Comparison of ENCODE assay signal across 10 mouse cellular contexts in the genomic region with DNA sequence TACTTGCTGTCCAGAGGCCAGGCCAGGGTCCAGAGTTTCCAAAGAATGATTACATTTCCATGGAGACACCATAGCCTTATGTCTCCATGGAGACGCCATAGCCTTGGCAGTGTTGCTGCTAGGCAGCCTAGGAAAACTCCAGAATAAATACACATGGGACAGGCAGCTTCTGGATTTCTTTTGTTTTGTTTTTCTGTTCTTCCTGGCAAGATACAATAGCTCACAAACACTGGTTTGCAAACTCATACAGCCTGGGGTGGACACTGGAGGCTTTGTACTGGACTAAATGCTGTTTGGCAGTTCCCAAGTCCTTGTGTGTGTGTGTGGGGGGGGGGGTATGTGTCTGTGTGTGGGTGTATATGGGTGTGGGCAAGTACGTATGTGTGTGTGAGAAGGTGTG. TPM values are rescaled to one million over a fixed set of nuclear protein-coding genes. Genes with fewer than 3 reads are reported as not detected.
DNase-seq lines count a peak whose midpoint lies in the region; ATAC-seq and TF ChIP-seq lines count a peak whose summit lies in the region.
"Had no signal": no experiment of that assay in that cellular context is flagged by ENCODE, and none has a peak within 500 bp of the region (broad histone marks: within the 10 kb centered on the region; RNA-seq: fewer than 3 reads in every experiment).

No protein-coding gene starts in this region.

- no peak overlapping the region for H3K9ac ChIP-seq in neural tube, embryonic 13.5 days

- no peak for TF ChIP-seq CTCF in cortical plate, adult 2 months (IDR thresholded peaks at IDR 0.05; ENCODE audit: extremely low read depth, insufficient read depth, low read length)

- DNase-seq in left cerebral cortex, postnatal 4 days, result peak; percentile 36
- no peak for DNase-seq in left cerebral cortex, adult 11 months (ENCODE audit: low spot score)
- DNase-seq in hindbrain, embryonic 10.5 days (ENCODE audit: low spot score), result peak; percentile 62
- no peak for DNase-seq in urinary bladder, postnatal 10 days (ENCODE audit: low spot score)
- DNase-seq in spleen, adult 12 weeks (ENCODE audit: low spot score), result no peak
- DNase-seq in kidney, adult 9 months, result no peak

- WGBS in hindbrain, embryonic 10.5 days, result 45% methylated on average over 2 of the region's 2 CpGs
- WGBS in neural tube, embryonic 13.5 days, result 18% methylated on average over 2 of the region's 2 CpGs

- H3K27ac ChIP-seq in cortical plate, adult 2 months (ENCODE audit: insufficient read depth, low read length), result peak overlapping the region; percentile 79; the same call in 1 of the 2 replicates
- peak overlapping the region; percentile 81 for H3K27ac ChIP-seq in hindbrain, embryonic 10.5 days
- 0 out of 2 replicates have a peak overlapping the region, but pooled peaks have one; percentile 5 for H3K27ac ChIP-seq in neural tube, embryonic 13.5 days (replicated peaks)

- H3K36me3 ChIP-seq in hindbrain, embryonic 10.5 days, result no peaks in the 10 kb centered on the region
- no peaks in the 10 kb centered on the region for H3K36me3 ChIP-seq in neural tube, embryonic 13.5 days

- intact Hi-C loops in left cerebral cortex, postnatal 4 days (cut with DNase I), result no loop called here

- no peak overlapping the region for H3K4me2 ChIP-seq in neural tube, embryonic 13.5 days

- peaks cover 7% of the 10 kb centered on the region for H3K9me3 ChIP-seq in hindbrain, embryonic 10.5 days
- H3K9me3 ChIP-seq in neural tube, embryonic 13.5 days, result peaks cover 3% of the 10 kb centered on the region

- no peaks in the 10 kb centered on the region for H3K27me3 ChIP-seq in hindbrain, embryonic 10.5 days (ENCODE audit: insufficient read depth, poor library complexity, severe bottlenecking)
- no peaks in the 10 kb centered on the region for H3K27me3 ChIP-seq in neural tube, embryonic 13.5 days

- H3K4me3 ChIP-seq in cortical plate, adult 2 months (ENCODE audit: insufficient read depth, low read length), result no peak overlapping the region
- H3K4me3 ChIP-seq in hindbrain, embryonic 10.5 days, result no peak overlapping the region
- no peak overlapping the region for H3K4me3 ChIP-seq in neural tube, embryonic 13.5 days
- H3K4me3 ChIP-seq: megakaryocyte, embryonic 14.5 days had no signal

- peak; percentile 92 for ATAC-seq in neural tube, embryonic 13.5 days (ENCODE audit: low read depth)
- ATAC-seq: inflammation-experienced regulatory T-cells, adult 6 months had no signal

- peaks cover 2% of the 10 kb centered on the region; the same call in 1 of the 2 replicates for H3K4me1 ChIP-seq in cortical plate, adult 2 months (ENCODE audit: control insufficient read depth, insufficient read depth, low read length)
- peaks cover 34% of the 10 kb centered on the region for H3K4me1 ChIP-seq in hindbrain, embryonic 10.5 days (replicated peaks)
- H3K4me1 ChIP-seq in neural tube, embryonic 13.5 days (replicated peaks), result peaks cover 5% of the 10 kb centered on the region; the same call in 1 of the 2 replicates

- TF ChIP-seq POLR2A in cortical plate, adult 2 months (IDR thresholded peaks at IDR 0.05; ENCODE audit: extremely low read depth, insufficient read depth, low read length), result no peak

RNA-seq across cellular contexts. Expression of a gene that starts 29.1 kb away (rescaled TPM):
- total RNA-seq in left cerebral cortex, postnatal 4 days (2021), result 1 to 10 TPM; 4.3 to 4.6 TPM
- polyA plus RNA-seq in cortical plate, adult 2 months (2012; rRNA removed), result 6.7 and 6.8 TPM in 2 replicates
- 2.8 and 4.6 TPM in 2 replicates for polyA plus RNA-seq in hindbrain, embryonic 10.5 days (2016; fragmentation: Nextera tagmentation; extraction: Ambion mirVana)
- polyA plus RNA-seq in neural tube, embryonic 13.5 days (2015; fragmentation: Nextera tagmentation; extraction: Ambion mirVana), result 4.0 and 4.7 TPM in 2 replicates

RNA-seq across cellular contexts. Expression of a gene that starts 52.6 kb away (rescaled TPM):
- 1 to 10 TPM; 5.4 to 6.7 TPM for total RNA-seq in left cerebral cortex, postnatal 4 days (2021)
- polyA plus RNA-seq in cortical plate, adult 2 months (2012; rRNA removed), result 34.9 and 36.4 TPM in 2 replicates
- 0.56 and 0.75 TPM in 2 replicates for polyA plus RNA-seq in hindbrain, embryonic 10.5 days (2016; fragmentation: Nextera tagmentation; extraction: Ambion mirVana)
- polyA plus RNA-seq in neural tube, embryonic 13.5 days (2015; fragmentation: Nextera tagmentation; extraction: Ambion mirVana), result 0.38 and 1.1 TPM in 2 replicates

Comparison
In these comparisons a context has a peak if more than half of its experiments do, and no peak if none do; other contexts are left out.
1. DNase-seq: peak in left cerebral cortex, postnatal 4 days (single experiment) and hindbrain, embryonic 10.5 days (single experiment); none in left cerebral cortex, adult 11 months (single experiment), urinary bladder, postnatal 10 days (single experiment), spleen, adult 12 weeks (single experiment) and kidney, adult 9 months (single experiment).
2. H3K27ac ChIP-seq: peak in every context shown above with its lines; median percentile 81 in hindbrain, embryonic 10.5 days; 79 in cortical plate, adult 2 months; 5 in neural tube, embryonic 13.5 days.
3. RNA of a gene that starts 52.6 kb away (polyA plus RNA-seq): 34.9 to 36.4 TPM in cortical plate, adult 2 months; 0.56 to 0.75 TPM in hindbrain, embryonic 10.5 days and 0.38 to 1.1 TPM in neural tube, embryonic 13.5 days; every median in the first group is over 10 times any median in the second.